Mouse (Mus musculus) thymus, adult 2 months (tissue): ENCODE data around the gene Fam210b.
A peak's percentile ranks its signal among the peaks of the same experiment; 100 is the strongest.

Source experiments
- CTCF ChIP-seq: fragments of 200-500 bp; IDR thresholded peaks from 2 replicates; pipeline ENCODE4 v1.5.1; 2012; ENCODE audit warnings: mild to moderate bottlenecking, control low read depth, low read length, moderate library complexity, borderline replicate concordance; ENCODE audit not compliant: control insufficient read depth, poor library complexity, insufficient read depth; ENCODE audit errors: extremely low read depth
- POLR2A ChIP-seq: fragments of 200-500 bp; IDR thresholded peaks from 2 replicates; pipeline ENCODE4 v1.6.1; 2012; ENCODE audit warnings: mild to moderate bottlenecking, low read length, control low read depth, moderate library complexity; ENCODE audit not compliant: control insufficient read depth, poor library complexity, insufficient read depth; ENCODE audit errors: extremely low read depth

DNA sequence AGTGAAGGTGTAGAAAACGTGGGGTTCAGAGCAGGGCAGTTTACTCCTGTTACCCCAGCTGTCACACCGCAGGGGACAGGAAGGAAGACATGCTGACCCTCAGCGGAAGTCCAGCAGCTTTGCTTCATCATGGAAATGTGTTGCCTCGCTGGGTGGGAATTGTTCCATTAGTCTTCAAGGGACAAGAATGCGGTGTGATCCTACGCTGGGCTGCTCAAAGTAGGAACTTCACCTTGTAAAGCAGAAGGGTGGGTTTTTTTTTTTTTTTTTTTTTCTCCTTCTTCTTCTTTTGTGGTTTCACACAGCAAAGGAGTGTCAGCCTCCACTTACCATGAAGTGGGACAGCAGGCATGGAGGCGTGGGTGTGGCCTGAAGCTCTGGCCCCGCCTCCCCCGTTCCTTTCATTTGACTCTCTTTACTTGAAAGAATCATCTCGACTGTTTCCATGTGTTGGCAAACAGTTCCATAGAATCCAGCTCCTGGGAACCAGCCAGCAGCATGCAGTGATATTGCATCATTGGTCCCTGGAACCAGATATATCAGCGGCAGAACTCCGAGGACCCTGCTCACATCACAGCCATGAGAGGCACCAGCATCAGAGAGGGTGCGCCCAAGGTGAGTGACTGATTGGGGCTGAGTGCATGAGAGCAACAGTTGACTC lies 48.2 kb downstream of the Fam210b start, which contains the start of gene Cass4:
- TF ChIP-seq CTCF (no peak), POLR2A (0 out of 2 replicates have a peak, but pooled peaks have one; percentile 11)
